8 mouse cellular contexts compared by ENCODE assay signal in the genomic region with DNA sequence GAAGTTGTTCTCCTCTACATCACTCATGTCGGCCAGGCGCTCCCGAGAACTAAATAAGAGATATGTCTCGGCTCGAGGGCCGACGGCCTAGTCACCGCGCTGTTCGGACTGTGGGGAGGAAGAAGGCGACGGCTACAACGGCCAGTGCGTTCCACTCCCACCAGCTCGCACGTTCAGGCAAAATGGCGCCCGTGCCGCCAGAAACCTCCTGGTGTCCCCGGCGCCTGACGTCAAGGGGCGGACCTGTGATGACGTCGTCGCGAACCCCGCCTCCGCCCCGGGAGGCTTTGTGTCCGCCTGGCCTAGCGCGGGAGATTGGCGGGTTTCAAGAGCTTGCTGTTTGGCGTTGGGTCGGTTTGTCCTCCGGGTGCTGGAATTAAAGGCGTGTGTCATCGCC. TPM values are rescaled to one million over a fixed set of nuclear protein-coding genes. Genes with fewer than 3 reads are reported as not detected.
DNase-seq lines count a peak whose midpoint lies in the region; ATAC-seq and TF ChIP-seq lines count a peak whose summit lies in the region.

TSS of gene Tra2a (minus strand) at position 187 of the 397 bp plus-strand sequence.

- DNase-seq in c-Kit-positive CD71-positive TER-119-positive erythroid progenitor cells, embryonic 14.5 days (ENCODE audit: low spot score): peak; percentile 94
- DNase-seq in heart, postnatal 10 days: peak; percentile 98 to 99
- peak; percentile 89 for DNase-seq in large intestine, adult 2 months (ENCODE audit: low read depth, low spot score)
- peak; percentile 98 for DNase-seq in liver, postnatal 0 days
- DNase-seq in testis, postnatal 10 days (ENCODE audit: low spot score): peak; percentile 97

- H3K4me1 ChIP-seq in E14TG2a.4 (replicated peaks; ENCODE audit: low read depth, low read length): peaks cover 66% of the 10 kb centered on the region
- peaks cover 30% of the 10 kb centered on the region for H3K4me1 ChIP-seq in forebrain, embryonic 13.5 days
- peaks cover 23% of the 10 kb centered on the region for H3K4me1 ChIP-seq in liver, postnatal 0 days (ENCODE audit: insufficient read depth)
- peaks cover 25% of the 10 kb centered on the region for H3K4me1 ChIP-seq in neural tube, embryonic 14.5 days (ENCODE audit: control insufficient read depth, insufficient read depth, low read length)

- peak within 1 kb of the TSS; percentile 97 for H3K27ac ChIP-seq in forebrain, embryonic 13.5 days
- peak within 1 kb of the TSS; percentile 98 for H3K27ac ChIP-seq in liver, postnatal 0 days (ENCODE audit: low read depth)
- peak within 1 kb of the TSS; percentile 99 for H3K27ac ChIP-seq in neural tube, embryonic 14.5 days (ENCODE audit: low read depth, low read length)

- TF ChIP-seq CTCF in E14TG2a.4 (conservative IDR thresholded peaks at IDR 0.05; ENCODE audit: low read length): no peak
- TF ChIP-seq CTCF in liver, postnatal 0 days (IDR thresholded peaks at IDR 0.05; ENCODE audit: low read depth): no peak

- peak within 1 kb of the TSS; percentile 100 for H3K9ac ChIP-seq in forebrain, embryonic 13.5 days
- peak within 1 kb of the TSS; percentile 98 for H3K9ac ChIP-seq in liver, postnatal 0 days (replicated peaks)
- peak within 1 kb of the TSS; percentile 99 for H3K9ac ChIP-seq in neural tube, embryonic 14.5 days (replicated peaks; ENCODE audit: low read depth, low read length)

- H3K4me2 ChIP-seq in forebrain, embryonic 13.5 days: peak within 1 kb of the TSS; percentile 79
- H3K4me2 ChIP-seq in liver, postnatal 0 days (ENCODE audit: low read depth, low read length): peak within 1 kb of the TSS; percentile 75
- H3K4me2 ChIP-seq in neural tube, embryonic 14.5 days (ENCODE audit: low read depth, low read length): peak within 1 kb of the TSS; percentile 73

- H3K9me3 ChIP-seq in E14TG2a.4 (ENCODE audit: low read length): no peaks in the 10 kb centered on the region
- no peaks in the 10 kb centered on the region for H3K9me3 ChIP-seq in forebrain, embryonic 13.5 days (replicated peaks)
- H3K9me3 ChIP-seq in liver, postnatal 0 days (ENCODE audit: low read length): no peaks in the 10 kb centered on the region
- no peaks in the 10 kb centered on the region for H3K9me3 ChIP-seq in neural tube, embryonic 14.5 days (ENCODE audit: control insufficient read depth, low read length)

- peak; percentile 97 for ATAC-seq in forebrain, embryonic 13.5 days
- peak; percentile 96 for ATAC-seq in liver, postnatal 0 days
- ATAC-seq in neural tube, embryonic 14.5 days (ENCODE audit: low read depth): peak; percentile 96

- peaks cover 25% of the 10 kb centered on the region for H3K36me3 ChIP-seq in E14TG2a.4 (ENCODE audit: insufficient read depth, low read length)
- H3K36me3 ChIP-seq in forebrain, embryonic 13.5 days (ENCODE audit: poor library complexity, severe bottlenecking): no peaks in the 10 kb centered on the region
- no peaks in the 10 kb centered on the region for H3K36me3 ChIP-seq in liver, postnatal 0 days (replicated peaks; ENCODE audit: insufficient read depth, low read length)
- H3K36me3 ChIP-seq in neural tube, embryonic 14.5 days (ENCODE audit: control insufficient read depth, insufficient read depth, low read length): no peaks in the 10 kb centered on the region

- WGBS in forebrain, embryonic 13.5 days: under 1% methylated on average over 39 of the region's 39 CpGs
- WGBS in large intestine, adult 2 months: under 1% methylated on average over 39 of the region's 39 CpGs
- 1% methylated on average over 39 of the region's 39 CpGs for WGBS in liver, postnatal 0 days (ENCODE audit: insufficient replicate concordance)
- under 1% methylated on average over 39 of the region's 39 CpGs for WGBS in neural tube, embryonic 14.5 days

- intact Hi-C loops in heart, postnatal 10 days (cut with DNase I): no loop called here

- H3K4me3 ChIP-seq in E14TG2a.4 (replicated peaks; ENCODE audit: low read length): peak within 1 kb of the TSS; percentile 98
- H3K4me3 ChIP-seq in forebrain, embryonic 13.5 days: peak within 1 kb of the TSS; percentile 98
- peak within 1 kb of the TSS; percentile 94 for H3K4me3 ChIP-seq in liver, postnatal 0 days (ENCODE audit: low read depth, low read length)
- peak within 1 kb of the TSS; percentile 97 for H3K4me3 ChIP-seq in neural tube, embryonic 14.5 days (ENCODE audit: low read depth, low read length)

- H3K27me3 ChIP-seq in E14TG2a.4 (ENCODE audit: insufficient read depth, low read length): no peaks in the 10 kb centered on the region
- no peaks in the 10 kb centered on the region for H3K27me3 ChIP-seq in forebrain, embryonic 13.5 days
- no peaks in the 10 kb centered on the region for H3K27me3 ChIP-seq in liver, postnatal 0 days (ENCODE audit: insufficient read depth, low read length)
- no peaks in the 10 kb centered on the region for H3K27me3 ChIP-seq in neural tube, embryonic 14.5 days (ENCODE audit: control insufficient read depth, insufficient read depth, low read length)

- no peak; the same call in 1 of the 2 replicates for TF ChIP-seq EP300 in liver, postnatal 0 days (IDR thresholded peaks at IDR 0.05; ENCODE audit: low read depth)

RNA-seq across cellular contexts. Expression of gene Tra2a, which starts in this region (rescaled TPM):
- 164 and 177 TPM in 2 replicates for polyA plus RNA-seq in forebrain, embryonic 13.5 days (2015; fragmentation: Nextera tagmentation; extraction: Ambion mirVana)
- total RNA-seq in heart, postnatal 10 days (2021): 10 to 100 TPM; 28.1 to 36.9 TPM
- 35.8 and 36.5 TPM in 2 replicates for polyA plus RNA-seq in large intestine, adult 2 months (2012; rRNA removed)
- polyA plus RNA-seq in liver, postnatal 0 days (2015; fragmentation: Nextera tagmentation; extraction: Ambion mirVana): 23.4 and 26.3 TPM in 2 replicates
- 50.6 and 64.2 TPM in 2 replicates for polyA plus RNA-seq in neural tube, embryonic 14.5 days (2014; fragmentation: Nextera tagmentation; extraction: Ambion mirVana)

Comparison
In these comparisons a context has a peak if more than half of its experiments do, and no peak if none do; other contexts are left out.
1. Peak in every context shown above with its lines: DNase-seq, ATAC-seq, H3K4me3 ChIP-seq and H3K27ac ChIP-seq.